Mouse (Mus musculus): ENCODE results near the gene Mtmr11.
A peak's percentile ranks its signal among the peaks of the same experiment; 100 is the strongest.

Mtmr11 gene

DNA sequence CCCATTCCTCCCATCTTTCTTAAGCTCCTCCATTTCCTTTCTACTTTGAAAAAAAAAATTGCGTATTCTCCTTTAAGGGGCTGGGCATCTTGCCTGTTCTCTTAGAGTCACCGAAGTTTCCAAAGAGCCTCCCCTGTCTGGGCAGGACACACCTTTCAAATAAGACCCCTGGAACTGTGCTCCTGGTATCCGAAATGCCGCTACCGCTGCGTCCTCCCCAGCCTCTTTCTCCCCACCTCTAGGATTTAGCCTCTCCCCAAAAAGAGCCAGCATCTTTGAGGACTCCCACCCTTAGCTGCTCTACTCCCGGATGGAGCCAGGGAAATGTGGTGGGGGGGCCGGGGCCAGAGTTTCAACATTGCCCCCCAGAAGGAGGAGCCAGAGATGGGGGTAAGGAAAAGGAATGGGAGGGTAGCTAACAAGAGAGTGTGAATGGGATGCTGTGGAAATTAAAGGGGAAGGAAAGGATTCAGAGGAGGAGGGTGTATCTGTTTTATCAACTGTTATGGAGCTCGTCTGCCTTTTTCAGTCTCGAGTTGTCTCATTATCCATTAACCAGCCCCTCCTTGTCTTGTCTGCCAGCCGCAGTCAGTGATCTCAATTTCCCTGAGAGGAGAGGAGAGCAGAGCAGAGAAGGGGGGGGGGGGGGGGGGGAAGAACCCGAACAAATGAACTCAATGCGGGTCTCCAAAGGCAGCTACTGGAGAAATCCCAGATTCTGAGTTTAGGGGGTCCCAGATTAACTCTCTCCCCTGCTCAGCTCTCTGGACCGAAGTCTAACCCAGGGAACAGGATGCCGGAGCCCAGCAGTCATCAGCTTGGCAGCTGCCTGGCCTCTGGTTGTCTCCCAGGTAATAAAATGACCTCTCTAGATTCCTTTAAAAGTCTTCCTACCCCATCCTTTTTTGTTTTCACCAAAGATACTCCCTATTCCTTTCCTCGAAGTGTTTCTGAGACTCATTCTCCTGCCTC is at the start of gene Mtmr11:
Gene Mtmr11 (plus strand): TSS at position 136 of the 972 bp plus-strand sequence.
- DNase-seq, result no peak

GRCm38 (mm10) chr3:96113251-96113650 is 48.6 kb upstream of the Mtmr11 start:
- DNase-seq, result no peak

DNA sequence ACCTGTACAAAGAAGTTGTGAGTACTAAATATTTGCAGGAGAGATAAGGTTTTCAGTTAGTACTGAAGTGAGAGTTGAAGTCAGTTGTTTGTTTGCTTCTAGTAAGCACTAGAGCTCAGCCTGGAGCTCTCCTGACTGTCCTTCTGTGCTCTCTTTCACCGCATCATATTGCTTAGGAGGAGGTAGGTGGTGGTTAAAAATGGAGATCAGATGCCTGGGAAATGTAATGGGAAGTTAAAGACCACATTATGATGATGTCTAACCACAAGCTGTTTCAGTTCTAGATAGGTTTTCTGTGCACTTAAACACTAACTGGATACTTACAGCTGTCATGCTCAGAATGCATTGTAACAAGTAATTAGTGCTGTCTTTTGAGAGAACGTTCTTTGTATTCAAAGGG is 43.7 kb upstream of the Mtmr11 start:
- no peak for DNase-seq

DNA sequence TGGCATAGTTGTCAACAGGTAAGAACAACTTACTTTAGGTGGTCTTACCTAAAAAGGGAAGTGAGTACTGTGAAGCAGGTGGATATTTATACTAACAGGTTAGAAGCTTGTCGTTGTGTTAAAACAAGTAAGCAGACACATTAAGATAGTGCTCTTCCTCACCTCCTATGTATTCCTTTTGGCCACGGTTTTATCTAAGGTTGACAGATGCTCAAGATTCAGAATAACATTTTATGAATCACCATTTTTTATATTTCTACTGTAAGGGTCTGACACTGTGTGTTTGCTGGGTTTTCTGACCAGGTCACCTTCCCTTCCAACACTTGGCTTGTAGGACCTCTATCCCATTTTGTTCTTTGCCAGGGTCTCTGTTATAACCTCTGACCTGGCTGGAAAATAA is 43.1 kb upstream of the Mtmr11 start:
- no peak for DNase-seq

DNA sequence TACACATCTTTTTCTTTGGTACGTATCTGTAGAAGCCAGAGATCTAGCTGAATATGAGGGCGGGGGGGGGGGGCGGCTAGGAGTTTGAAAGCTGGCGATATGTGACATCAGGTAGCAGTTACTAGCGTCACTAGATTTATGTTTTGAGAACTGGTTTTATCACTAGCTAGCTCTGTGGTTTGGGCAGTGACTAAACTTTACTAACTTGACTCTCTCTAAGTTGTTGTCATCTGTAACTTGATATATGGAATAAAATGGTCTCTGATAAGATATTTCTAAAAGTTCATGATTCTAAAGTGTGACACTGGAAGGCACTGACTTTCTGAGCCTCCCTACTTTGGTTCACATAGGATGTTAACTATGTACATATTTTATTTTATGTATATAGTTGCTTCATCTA is 37.6 kb upstream of the Mtmr11 start:
- no peak for DNase-seq

DNA sequence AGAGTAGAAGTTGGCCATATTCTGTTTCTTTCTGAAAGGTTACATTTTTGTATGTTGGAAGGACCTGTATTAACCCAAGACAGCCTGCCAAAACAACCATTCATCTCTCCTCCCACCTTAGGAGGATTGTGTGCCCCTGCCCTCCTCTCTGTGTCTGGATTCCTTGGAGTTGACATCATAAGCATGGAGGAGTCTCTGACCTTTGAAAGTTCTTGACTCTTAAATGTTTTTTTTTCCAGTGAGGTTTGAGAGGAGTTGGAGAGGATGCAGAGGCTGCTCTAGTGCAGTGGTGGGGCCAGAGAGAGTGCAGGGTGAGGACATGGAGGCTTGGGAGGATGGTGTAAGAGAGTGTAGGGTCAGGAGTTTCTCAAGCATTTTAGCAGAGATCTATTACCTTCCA is 33.7 kb upstream of the Mtmr11 start:
- no peak for DNase-seq

- DNase-seq, result no peak
Observed at GRCm38 (mm10) chr3:96132478-96132877, 29.3 kb upstream of the Mtmr11 start.

DNA sequence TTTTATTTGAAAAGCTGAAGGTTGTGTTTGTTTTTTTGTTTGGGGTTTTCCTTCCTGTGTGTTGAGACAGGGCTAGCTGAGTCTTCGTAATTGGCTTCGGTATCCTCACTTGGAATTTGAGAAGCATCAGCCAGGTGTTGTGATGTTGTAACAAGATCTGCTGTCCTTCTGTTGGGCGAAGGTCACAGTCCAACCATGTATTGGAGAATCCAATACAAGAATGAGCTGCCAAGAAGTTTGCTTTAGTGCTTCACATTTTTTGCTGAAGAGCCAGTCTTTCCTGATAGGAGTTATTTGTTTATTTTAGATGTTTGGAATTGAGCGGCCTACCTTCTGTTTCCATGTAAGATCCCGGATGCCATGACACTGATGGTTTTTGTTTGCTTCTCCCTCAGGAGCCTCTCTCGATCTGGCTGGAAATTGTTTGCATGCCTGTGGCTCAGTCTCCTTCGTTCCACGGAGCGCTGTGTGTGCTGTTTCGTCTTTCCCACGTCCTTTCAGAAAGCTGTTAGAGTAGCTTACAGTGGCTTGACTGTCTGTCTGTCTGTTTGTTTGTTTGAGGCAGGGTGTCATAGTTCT is 28.4 kb upstream of the Mtmr11 start:
- no peak for DNase-seq

DNA sequence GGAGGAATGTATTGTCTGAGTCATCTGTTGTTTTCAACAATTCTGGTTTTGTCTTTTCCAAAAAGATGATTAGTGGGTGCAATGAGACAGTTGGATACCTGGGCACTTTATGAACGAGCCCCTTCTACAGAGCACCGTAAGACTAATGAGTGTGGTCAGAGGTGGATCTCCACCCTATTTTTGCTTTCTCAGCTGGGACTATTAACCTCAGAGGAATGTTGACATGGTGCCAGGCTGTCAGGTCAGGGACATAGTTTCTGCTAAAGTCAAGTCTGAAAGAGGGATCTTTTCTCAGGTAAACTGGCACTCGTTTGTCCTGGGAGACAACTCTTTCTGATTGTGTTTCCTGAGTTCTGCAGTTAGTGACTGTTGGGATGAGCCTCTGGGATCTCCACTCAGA is 26.8 kb upstream of the Mtmr11 start:
- DNase-seq, result no peak

DNA sequence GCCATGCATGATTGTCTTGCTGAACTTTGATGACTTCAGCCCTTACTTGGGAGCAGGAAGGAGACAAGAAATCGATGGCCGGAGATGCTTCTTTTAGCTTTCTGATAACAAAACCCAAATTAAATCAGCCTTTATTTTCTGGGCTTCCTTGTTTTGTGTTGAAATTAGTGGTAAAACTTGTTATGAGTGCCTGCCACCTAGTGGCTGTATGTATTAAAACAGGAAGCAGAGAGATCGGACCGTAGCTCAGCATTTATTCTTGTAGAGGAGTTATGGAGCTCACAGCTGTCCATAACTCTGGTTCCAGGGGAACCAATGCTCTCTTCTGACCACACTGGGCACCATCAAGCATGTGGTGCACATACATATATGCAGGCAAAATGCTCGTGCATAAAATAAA is 13.9 kb upstream of the Mtmr11 start:
- DNase-seq, result peak in 1 of 2 experiments; percentile 38

GRCm38 (mm10) chr3:96151836-96152235 is 10.0 kb upstream of the Mtmr11 start:
- no peak for DNase-seq

GRCm38 (mm10) chr3:96152611-96153010 is 9.2 kb upstream of the Mtmr11 start:
- no peak for DNase-seq

- DNase-seq, result no peak
Observed at GRCm38 (mm10) chr3:96155501-96155900, 6.3 kb upstream of the Mtmr11 start.

GRCm38 (mm10) chr3:96159820-96160219 is 2.0 kb upstream of the Mtmr11 start:
- no peak for DNase-seq

GRCm38 (mm10) chr3:96160222-96160802 is 1.5 kb upstream of the Mtmr11 start:
- DNase-seq, result no peak

GRCm38 (mm10) chr3:96160803-96161516 is 844 bp upstream of the Mtmr11 start:
- no peak for DNase-seq

- DNase-seq, result no peak
Observed at GRCm38 (mm10) chr3:96163040-96163439, 1.2 kb downstream of the Mtmr11 start.

DNA sequence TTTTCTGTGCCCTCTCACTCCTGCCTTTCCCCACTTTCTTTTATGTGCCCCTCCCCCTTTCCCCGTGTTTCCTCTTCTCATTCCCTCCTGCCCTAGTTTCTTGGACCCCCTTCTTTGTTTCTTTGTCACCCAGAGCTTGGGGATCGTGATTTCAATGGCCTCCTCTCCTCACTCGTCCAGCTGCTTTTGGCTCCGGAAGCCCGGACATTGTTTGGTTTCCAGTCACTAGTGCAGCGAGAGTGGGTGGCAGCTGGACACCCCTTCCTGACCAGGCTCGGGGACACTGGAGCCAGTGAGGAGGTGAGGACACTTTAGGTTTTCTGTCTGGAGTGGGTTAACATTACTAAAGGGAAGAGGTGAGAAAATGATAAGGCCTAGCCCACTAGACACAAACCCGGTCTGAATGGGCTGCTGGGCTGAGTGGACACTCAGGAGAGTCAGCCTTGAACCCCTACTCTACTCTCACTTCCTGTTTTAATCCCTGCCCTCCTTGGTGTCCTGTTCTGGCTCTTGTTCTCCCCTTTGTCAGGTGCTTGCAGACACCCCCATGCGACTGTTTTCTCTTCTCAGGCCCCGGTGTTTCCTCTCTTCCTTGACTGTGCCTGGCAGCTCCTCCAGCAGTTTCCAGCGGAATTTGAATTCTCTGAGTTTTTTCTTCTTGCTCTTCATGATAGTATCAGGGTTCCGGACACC is 6.8 kb downstream of the Mtmr11 start:
- no peak for DNase-seq

DNA sequence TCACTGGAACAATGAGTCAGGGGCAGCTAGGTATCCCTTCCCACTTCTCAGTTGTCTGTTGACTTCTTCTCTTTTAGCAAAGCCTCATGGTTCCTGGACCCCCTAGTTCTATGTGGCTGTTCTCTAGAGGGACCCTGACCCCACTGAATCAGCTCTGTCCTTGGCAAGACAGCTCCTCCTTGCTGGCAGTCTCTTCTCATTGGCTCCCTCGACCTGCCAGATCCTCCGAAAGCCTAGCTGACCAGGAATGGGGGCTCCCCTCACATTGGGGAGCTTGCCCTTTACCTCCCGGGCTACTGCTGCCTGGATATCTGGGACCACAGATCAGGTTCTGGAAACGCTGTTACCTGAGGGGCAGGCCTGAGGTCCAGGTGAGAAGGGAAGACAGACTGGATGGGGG is 8.5 kb downstream of the Mtmr11 start:
- no peak for DNase-seq

GRCm38 (mm10) chr3:96170976-96171545 is 9.3 kb downstream of the Mtmr11 start:
- DNase-seq, result no peak

GRCm38 (mm10) chr3:96171583-96172196 is 9.9 kb downstream of the Mtmr11 start:
- DNase-seq, result no peak
